Mouse (Mus musculus) cerebellum, adult (tissue): ENCODE measurements at regions not wholly inside any gene's neighbourhood (a gene's known extent, or its start where the extent isn't known, plus 50 kb on each side); places are given as distances from the start of the nearest gene placed in this dataset.

Source experiments
- ATAC-seq: cut with Nextera tagmentation; 2 replicates; pipeline ENCODE4 v1.9.2; 2017; ENCODE audit warnings: mild to moderate bottlenecking, moderate library complexity, mixed read lengths; ENCODE audit not compliant: insufficient number of reproducible peaks, low FRiP score, low TSS enrichment

DNA sequence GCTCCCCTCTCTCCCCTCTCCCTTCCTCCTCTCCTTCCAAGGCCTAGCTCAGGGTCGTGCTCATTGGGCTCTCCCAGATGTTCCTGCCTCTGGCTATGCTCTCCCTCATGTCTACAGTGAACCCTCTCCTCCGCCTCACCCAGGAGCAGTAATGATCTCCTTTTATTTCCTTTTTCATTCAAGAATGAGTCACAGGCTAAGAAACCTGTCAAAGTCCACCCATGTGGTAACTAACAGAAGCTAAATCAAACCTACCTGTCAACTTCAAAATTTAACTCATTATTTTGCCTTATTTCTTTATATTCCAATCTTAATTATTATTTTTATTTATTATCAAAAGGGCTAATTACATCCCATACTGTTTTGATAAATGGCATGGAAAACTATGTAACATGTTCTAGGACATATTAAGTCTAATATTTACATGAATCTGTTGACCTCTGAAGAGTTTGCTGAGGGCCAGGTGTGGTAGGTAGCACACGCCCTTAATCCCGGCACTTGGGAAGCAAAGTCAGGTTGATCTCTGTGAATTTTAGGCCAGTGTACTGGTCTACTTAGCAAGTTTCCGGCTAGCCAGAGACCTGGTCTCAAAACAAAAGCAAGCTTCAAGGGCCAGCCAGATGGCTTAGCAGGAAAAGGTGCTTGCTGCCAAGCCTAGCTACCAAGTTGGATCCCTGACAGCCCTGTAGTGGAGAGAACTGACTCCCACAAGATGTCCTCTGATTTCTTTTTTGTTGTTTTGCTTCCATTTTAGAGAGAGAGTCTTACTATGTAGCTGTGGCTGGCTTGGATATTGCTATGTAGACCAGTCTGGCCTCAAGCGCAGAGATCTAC lies 51.9 kb upstream of the Slc16a1 start:
- peak; percentile 95 for ATAC-seq

DNA sequence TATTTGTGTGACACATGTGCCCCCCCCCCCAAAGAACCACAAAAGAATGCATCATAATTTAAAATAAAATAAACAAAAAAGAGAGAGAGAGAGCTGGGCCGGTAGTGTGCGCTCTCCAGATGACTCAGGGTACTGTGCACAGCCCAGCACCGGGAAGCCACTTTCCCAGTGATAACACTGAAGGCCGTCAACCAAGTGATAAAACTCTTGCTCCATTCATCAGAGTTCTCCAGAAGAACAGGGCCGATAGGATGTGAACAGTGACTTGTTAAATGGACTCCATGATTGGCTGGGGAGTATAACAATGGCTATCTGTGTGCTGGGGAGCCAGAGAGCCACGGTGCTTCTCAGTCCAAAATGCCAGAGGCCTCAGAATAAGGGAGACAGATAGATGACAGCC lies 53.2 kb upstream of the Slc16a1 start:
- ATAC-seq, result no peak

DNA sequence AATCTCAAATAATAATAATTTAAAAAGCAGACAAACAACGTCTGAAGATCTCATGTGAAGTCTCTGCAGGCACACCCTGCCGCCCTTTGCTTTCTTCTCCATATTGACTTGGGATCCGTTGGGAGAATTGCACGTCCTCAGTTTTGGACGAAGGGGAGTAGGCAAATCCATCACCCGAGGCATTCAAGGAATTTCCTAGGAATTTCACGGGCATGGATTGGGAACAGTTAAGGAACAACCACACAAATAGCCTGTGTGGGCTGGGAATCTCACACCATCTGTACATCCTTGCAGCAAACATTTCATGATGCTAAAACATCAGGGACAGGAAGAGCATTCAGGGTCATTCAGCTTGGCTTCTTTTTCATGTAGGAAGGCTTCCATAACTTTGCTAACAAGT lies 55.2 kb upstream of the Slc16a1 start:
- ATAC-seq, result no peak

DNA sequence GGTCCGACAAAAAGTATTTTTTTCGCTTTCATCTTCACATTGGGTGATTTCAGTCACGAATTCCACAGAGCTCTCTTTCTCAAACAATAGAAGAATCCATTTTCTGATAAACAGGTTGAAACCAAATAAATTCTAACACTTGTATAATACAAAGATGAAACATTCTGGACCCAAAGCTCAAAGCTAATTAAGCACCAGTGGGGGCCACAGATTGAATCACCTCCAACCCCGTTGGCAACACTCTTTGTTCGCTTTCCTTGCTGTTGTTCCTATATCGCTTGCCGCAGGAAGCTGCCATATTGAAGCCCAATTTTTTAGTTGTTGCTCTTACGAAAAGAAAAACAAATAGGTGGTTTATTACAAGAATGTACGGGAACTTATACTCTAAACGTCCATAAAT lies 55.9 kb upstream of the Slc16a1 start:
- ATAC-seq, result no peak

DNA sequence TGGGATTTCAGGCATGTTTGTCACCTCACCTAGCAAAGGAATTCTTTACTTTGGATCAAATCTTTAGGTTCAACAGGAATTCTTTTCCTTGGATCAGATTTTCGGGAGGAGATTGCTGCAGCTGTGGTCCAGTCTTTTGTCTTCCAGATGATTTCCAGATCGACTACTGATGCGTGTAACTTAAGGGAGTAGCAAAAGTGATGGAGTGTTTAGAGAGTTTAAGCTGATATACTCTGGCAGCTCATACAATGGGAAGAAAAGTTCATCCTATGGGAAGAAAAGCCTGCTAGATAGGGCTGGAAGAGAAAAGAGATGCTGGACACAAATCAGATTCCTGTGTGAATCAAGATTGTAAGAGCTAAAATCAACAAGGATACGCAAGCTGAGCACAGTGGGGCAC lies 59.3 kb upstream of the Slc16a1 start:
- no peak for ATAC-seq

DNA sequence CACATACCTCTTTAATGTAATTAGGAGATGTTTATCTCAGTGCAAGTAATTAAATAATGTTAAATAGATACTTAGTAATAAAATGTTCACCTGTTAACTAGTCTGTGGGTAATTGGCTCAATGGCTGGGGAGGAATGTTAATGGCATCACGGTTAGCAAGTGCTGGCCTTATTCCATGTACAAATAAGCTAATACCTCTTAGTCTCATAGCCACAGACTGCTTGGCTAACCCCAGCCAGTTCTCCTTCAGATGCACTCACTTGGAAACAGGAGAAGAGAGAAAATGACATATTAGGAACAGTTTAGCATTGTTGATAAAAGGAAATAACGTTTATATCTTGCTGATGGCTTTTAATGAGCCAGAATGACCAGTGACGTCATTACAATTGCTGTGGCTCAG lies 60.1 kb upstream of the Slc16a1 start:
- no peak for ATAC-seq

DNA sequence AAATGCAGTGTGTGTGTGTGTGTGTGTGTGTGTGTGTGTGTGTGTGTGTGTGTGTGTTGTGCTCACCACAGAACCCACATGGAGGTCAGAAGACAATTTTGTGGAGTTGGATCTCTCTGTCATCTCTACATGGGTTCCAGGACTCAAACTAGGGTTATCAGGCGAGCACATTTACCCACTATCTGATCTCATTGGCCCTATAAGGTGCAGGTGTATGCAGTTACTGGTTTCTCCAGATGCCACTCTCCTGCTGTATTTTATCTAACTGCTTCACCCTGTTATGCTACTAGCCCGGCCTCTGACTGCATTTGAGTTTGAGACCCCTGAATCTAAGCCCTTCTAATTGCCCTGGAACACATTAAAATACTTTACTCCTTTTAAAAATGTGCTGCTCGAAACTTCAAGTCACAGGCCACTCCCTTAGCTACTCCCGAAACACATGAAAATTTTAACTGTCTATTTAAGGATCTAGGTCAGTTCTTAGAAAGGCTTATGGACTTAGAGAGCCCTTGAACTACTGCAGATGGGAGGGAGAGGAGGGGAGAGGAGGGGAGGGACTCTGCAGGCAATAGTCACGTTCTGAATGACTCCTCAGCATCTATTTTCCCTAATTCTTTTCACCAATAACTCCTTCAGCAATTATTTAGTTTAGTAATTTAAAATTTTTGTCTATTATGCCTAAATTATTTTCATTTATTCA lies 61.1 kb upstream of the Slc16a1 start:
- ATAC-seq, result no peak

DNA sequence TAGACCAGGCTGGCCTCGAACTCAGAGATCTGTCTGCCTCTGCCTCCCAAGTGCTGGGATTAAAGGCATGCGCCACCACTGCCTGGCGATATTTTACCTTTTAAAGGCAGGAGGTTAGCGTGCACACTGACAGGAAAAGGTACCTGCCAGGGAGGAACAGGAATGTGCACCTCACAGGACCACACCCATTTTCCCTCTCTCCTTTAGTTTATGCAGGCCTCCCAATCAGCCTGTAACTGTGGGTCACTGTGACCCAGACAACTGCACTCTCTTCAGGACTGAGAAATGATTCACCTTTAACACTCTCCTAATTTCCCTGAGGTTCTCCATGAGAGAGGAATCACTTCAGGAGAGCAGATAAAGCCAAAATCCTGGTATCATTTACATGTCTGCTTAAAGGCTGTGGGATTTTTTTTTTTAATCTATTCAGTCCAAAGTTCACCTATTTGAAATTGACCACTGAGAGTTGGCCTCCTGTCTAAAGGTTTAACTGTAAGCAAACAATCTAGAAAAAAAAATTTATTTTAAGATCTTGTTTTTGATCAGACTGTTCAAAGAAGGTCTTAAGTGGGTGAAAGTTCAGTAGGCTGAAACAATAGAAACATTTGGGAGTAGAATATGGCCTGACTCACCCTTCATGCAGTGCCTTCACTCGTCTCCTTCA lies 61.7 kb upstream of the Lrig2 start:
- ATAC-seq, result no peak

DNA sequence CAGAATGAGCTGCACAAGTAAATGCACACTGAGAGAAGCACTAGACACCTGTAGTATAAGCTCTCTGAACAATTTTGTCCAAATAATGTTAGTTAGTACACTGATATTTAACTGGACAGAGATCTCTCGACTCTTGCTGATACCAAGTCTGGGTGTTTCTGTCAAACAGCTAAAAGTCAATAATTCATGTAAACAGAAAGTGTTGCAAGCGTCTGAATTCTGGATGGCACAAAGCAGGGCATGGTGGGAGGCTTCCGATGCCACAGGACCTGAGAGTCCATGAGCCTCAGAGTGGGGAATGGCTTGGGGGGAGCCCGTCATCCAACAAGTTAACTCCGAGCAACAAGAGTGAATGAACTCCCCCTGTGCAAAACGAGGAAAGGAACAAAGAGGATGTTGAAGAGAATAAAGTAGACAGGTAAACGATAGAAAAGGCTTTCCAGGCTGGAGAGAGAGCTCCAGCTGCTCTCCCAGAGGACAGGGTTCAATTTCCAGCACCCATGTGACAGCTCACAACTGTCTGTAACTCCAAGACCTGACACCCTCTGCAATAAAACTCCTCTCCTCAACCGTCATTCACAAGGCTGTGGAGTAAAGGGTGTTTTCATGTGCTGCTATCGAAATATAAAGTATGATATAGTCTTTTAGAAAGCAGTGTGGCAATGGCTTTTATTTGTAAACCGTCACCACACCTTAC lies 60.4 kb upstream of the Lrig2 start:
- ATAC-seq, result no peak

DNA sequence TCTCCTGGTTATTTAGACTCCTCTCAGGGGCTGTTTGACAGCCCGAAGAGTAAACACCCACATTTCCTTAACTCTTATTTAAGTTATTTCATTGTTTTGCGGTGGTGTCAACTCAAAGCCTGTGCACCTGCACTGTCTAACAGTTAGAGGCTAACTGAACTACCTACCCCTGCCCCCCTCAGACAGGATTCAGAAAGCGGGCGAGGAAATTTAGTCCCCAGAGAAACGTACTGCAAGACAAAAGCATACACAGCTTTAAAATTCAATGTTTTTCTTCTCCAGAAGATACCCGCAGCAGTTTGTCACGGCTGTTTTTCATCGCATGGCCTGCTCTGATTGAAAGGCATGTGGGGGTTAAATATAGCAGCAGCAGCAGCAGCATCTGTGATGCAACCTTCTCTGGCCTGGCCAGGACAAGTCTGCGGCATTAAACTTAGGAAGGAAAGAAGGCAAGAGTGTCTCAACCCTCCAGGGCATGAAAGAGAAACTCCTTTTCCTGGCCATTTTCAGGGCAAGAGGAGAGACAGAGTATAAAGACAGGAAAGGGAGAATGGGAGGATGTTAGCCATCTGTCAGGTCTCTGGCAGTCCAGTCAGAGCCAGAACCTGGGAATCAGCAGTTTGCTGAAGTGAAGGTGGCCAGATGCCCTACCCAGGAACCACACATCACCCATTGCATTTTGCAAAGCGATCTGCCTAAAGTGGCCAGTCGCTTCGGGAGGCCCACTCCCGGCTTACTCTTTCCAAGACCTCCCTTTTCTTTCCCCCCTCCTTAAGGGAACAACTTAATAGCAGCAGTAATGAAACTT lies 53.9 kb upstream of the Lrig2 start:
- ATAC-seq, result peak; percentile 70

DNA sequence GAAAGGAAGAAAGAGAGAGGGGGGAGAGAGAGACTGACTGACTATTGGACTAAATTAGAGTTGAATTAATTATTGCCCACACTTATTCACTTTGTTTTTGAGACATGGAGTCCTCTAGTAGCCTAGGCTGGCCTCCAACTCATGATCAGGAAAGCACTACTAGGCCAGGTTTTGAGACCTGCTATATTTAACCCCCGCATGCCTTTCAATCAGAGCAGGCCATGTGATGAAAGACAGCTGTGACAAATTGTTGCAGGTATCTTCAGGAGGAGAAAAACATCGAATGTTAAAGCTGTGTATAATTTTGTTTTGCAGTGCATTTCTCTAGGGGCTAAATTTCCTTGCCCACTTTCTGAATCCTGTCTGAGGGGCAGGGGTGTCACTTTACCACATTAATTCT lies 53.1 kb upstream of the Lrig2 start:
- no peak for ATAC-seq

DNA sequence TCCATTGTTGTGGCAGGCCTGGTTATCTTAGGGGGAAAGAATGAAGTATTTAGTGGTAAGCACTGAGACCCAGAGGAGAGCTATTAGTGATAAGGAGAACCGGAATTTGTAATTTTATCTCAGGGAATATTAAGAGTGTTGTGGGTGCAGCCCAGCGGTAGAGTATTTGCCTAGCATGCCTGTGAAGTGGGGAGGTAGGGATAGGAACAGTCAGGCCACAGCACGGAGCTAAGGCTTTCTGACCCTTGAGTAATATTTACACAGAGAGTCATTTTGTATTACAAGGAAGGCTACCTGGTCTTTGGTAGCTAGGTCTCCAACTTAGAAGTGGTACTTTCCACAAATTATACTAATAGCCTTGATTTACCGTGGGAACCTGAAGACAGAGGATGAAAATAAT lies 49.8 kb upstream of the Lrig2 start:
- ATAC-seq, result no peak
